Mouse (Mus musculus) inflammation-experienced regulatory T-cells (primary cell): Measurements from ENCODE around the gene Pla2g4f. TPM values are rescaled to one million over a fixed set of nuclear protein-coding genes. Genes with fewer than 3 reads are reported as not detected.

ENCODE experiments used
- polyA plus RNA-seq, 2 experiments: library from polyadenylated mRNA; unstranded; fragments of 100-300 nt; shearing (Covaris generic); gene quantifications; one replicate each; pipeline ENCODE4 v1.2.1; 2017

Pla2g4f gene
- polyA plus RNA-seq = 1 to 10 TPM; 5.3 to 5.8 TPM

DNA sequence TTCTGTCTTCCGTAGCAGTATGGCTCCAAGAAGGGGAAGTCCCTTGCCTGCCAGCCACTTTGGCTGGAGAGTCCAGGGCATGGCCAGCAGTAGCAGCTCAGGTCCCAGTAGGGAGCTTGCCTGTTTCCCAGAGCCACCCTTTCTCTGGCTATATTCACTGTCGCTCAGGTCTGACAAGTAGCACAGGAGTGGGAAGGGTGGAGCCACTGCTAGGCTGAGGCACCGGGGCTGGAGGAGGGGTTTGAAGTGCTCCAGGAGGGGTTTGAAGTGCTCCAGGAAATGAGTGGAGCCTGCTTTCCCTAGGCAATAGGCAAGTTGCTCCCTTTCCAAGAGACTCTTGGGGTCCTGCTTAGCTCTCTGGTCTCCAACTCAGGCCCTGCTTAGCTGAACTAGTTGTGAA is at the start of gene Pla2g4f:
Gene Pla2g4f (minus strand): TSS at position 190 of the 400 bp plus-strand sequence.

DNA sequence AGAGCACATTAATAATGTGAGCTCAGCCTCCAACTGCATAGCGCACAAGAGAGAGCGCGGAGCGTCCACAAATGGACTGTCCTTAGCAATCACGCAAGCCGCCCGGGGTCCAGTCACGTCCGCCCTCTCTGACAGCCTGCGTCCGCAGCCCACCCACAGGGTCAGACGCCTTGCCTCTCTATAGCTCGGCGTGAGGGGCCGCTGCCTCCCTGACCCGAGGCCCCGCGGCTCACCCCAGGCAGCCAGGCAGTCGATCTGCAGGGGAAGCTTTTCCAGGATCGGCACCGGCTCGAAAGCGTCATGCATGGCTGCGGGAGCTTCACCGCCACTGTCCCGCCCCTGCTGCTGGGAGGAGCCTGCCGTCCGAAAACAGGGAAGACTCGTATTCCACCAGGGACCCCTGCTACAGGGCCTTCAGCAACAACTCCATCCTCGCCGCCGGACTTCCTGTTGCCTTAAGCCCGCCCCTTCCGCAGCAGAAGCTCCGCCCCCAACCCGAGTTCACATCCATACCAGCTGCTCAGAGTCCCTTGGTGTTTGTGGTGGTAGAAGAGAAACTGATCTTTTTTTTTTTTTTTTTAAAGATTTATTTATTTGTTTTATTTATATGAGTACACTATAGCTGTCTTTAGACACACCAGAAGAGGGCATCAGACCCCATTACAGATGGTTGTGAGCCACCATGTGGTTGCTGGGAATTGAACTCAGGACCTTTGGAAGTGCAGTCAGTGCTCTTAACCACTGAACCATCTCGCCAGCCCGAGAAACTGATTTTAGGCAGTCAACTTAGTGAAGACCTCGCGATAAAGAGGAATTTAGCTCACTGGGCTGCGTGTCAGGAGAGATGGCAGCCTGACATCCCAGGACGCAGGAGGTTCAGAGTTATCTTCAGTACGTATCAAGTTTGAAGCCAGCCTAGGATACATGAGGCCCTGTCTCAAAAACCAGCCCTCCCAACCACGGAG is 39.0 kb upstream of the Pla2g4f start, which contains the start of gene Vps39:
Gene Vps39 (minus strand): TSS at position 456 of the 965 bp plus-strand sequence.

DNA sequence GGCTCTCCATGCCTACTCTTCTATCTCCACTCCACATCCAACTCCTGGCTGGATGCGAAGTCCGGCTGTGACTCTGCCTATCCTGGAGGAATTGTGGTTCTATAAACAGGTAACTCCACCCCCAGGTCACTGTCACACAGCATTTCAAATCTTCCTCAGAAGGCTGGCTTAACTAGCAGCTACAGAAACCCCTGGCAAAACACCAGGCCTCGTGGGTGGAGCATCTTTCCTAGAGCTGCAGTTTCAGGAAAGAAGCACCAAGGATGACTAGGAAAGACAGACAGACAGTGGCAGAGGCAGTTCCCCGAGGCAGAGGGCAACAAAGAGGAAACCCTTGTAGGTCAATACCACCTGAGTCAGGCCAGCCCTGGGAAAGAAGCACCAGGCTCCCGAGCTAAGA is 25.0 kb downstream of the Pla2g4f start, which contains the start of gene Pla2g4d:
Gene Pla2g4d (minus strand): TSS at position 203 of the 400 bp plus-strand sequence.

Other genes starting within 250 kb of the Pla2g4f start
- gene Ehd4, start 159.6 kb downstream of the Pla2g4f start, polyA plus RNA-seq = 10 to 100 TPM; 14.8 to 20.5 TPM
- under 1 TPM; 0.04 to 0.47 TPM for gene Pla2g4e, start 68.8 kb downstream of the Pla2g4f start, polyA plus RNA-seq
- not detected for gene Pla2g4d, start 25.0 kb downstream of the Pla2g4f start, polyA plus RNA-seq
- 10 to 100 TPM; 43.3 to 63.9 TPM for gene Vps39, start 39.0 kb upstream of the Pla2g4f start, polyA plus RNA-seq
- 10 to 100 TPM; 16.1 to 23.2 TPM for gene Ganc, start 89.7 kb upstream of the Pla2g4f start, polyA plus RNA-seq
- 10 to 100 TPM; 14.9 to 23.5 TPM for gene Tmem87a, start 89.9 kb upstream of the Pla2g4f start, polyA plus RNA-seq
- 10 to 100 TPM; 13.6 to 42.1 TPM for gene Capn3, start 141.9 kb upstream of the Pla2g4f start, polyA plus RNA-seq
- 10 to 100 TPM; 40.7 to 56.0 TPM for gene Zfp106, start 249.7 kb upstream of the Pla2g4f start, polyA plus RNA-seq